Mouse (Mus musculus) limb, embryonic 11.5 days (tissue): ENCODE data around the gene Dkk3. TPM values are rescaled to one million over a fixed set of nuclear protein-coding genes. Genes with fewer than 3 reads are reported as not detected.
A peak's percentile ranks its signal among the peaks of the same experiment; 100 is the strongest.
"Not testable (repeated sequence)": the region's sequence is repeated elsewhere in the genome, so short reads cannot be mapped to it uniquely, and the experiment has no call there.

Experiments
- ATAC-seq: fragments of 200-750 bp; cut with Nextera tagmentation; 2 replicates; pipeline ENCODE4 v1.8.0; 2017; ENCODE audit warnings: low read depth; ENCODE audit not compliant: insufficient number of reproducible peaks, low FRiP score, low TSS enrichment
- DNase-seq: peaks from one replicate; pipeline ENCODE4 v3.0.0-alpha.2; 2015; ENCODE audit warnings: low spot score
- H3K27ac ChIP-seq: fragments of 300-500 bp; sonication (generic); replicated peaks from 2 replicates; pipeline ENCODE4 v1.5.1; 2014; ENCODE audit warnings: low read depth, mild to moderate bottlenecking, low read length
- H3K27me3 ChIP-seq: fragments of 300-500 bp; sonication (generic); 2 replicates; pipeline ENCODE4 v1.6.1; 2014; ENCODE audit warnings: mild to moderate bottlenecking, low read length, mixed read lengths; ENCODE audit not compliant: control insufficient read depth, insufficient read depth
- H3K36me3 ChIP-seq: fragments of 300-500 bp; sonication (generic); 2 replicates; pipeline ENCODE4 v1.6.1; 2014; ENCODE audit warnings: mild to moderate bottlenecking, low read length, moderate library complexity, mixed read lengths; ENCODE audit not compliant: control insufficient read depth, insufficient read depth
- H3K4me1 ChIP-seq: fragments of 300-500 bp; sonication (generic); 2 replicates; pipeline ENCODE4 v1.6.1; 2014; ENCODE audit warnings: low read length, mixed read lengths; ENCODE audit not compliant: control insufficient read depth, insufficient read depth
- H3K4me2 ChIP-seq: fragments of 300-500 bp; sonication (generic); 2 replicates; pipeline ENCODE4 v1.6.1; 2014; ENCODE audit warnings: low read depth, mild to moderate bottlenecking, moderate library complexity; ENCODE audit not compliant: severe bottlenecking
- H3K4me3 ChIP-seq: fragments of 300-500 bp; sonication (generic); 2 replicates; pipeline ENCODE4 v1.5.1; 2014; ENCODE audit warnings: low read depth, low read length
- H3K9ac ChIP-seq: fragments of 300-500 bp; sonication (generic); 2 replicates; pipeline ENCODE4 v1.6.1; 2014; ENCODE audit warnings: mild to moderate bottlenecking, low read length
- H3K9me3 ChIP-seq: fragments of 300-500 bp; sonication (generic); 2 replicates; pipeline ENCODE4 v1.6.1; 2016; ENCODE audit warnings: low read length; ENCODE audit not compliant: control insufficient read depth
- WGBS: fragments of 180-500 bp; shearing (Covaris S2); extraction: QIAGEN DNeasy Blood & Tissue Kit; methylation state at CpG from one replicate; pipeline ENCODE4 v1.1.7; 2014; 5-methylcytosine and 5-hydroxymethylcytosine counted together
- polyA plus RNA-seq: library from polyadenylated mRNA; unstranded; fragments of >200 nt; fragmentation: Nextera tagmentation; extraction: Ambion mirVana; gene quantifications from 2 replicates; pipeline ENCODE4 v1.2.1, GENCODE M21; 2014

Dkk3 gene
- polyA plus RNA-seq, 1 experiment from 2014 or later: 8.3 TPM

DNA sequence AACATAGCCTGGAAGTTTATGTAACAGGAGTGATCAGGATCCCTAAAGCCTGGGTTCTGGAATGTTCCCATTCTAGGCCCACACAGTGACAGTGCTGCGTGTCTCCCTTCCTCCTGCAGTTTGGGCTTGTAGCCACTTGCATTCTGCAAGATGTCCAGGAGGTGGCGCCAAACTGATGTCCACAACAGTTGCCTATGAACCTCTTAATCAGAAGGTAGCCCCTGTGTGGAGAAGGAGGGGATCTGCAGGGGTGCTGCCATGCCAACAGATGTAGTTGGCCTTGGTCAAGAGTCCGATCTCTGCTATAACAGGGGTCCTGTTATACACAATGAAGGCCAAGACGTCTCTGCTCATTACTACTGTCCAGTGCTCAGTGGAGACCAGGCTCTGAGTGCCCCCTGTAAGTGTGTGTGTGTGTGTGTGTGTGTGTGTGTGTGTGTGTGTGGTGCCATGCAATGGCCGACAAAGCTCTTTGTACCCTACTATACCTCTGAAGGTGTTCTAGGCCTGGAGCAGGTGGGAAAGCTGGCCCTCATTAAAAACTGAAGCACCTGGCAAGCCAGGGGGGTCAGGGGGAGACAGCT is 24.5 kb upstream of the Dkk3 start:
- Histone ChIP-seq H3K9me3 (no peaks in the 10 kb centered on the region), H3K27ac (no peak overlapping the region), H3K9ac (no peak overlapping the region), H3K4me2 (no peak overlapping the region), H3K27me3 (no peaks in the 10 kb centered on the region), H3K4me3 (no peak overlapping the region), H3K4me1 (peaks cover 6% of the 10 kb centered on the region), H3K36me3 (no peaks in the 10 kb centered on the region)
- DNase-seq (peak; percentile 93), ATAC-seq (no peak)
- WGBS: 35% methylated on average over 5 of the region's 5 CpGs

DNA sequence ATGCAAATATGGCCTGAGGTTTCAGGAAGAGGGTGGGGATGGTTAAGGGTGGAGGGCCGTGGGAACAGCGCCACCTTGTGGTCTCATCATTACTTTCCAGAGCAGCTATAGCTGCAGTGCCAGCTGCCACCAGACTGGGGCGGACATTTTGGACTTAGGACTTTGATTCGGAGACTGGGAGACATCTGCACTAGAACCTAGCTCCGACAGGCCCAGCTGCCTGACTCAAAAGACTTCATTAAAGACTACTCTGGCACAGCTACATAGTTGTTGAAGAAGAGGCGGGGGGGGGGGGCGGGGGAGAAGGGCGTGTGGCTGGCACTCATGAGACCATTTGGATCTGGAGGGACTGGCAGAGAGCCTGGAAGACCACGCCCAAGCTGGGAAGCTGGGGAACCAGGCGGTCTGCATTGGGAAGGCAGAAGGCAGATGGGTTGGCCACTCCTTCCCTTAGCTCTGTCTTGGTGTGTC is 21.4 kb upstream of the Dkk3 start:
- ATAC-seq: peak; percentile 76
- WGBS: 18% methylated on average over 8 of the region's 10 CpGs
- Histone ChIP-seq H3K9ac (no peak overlapping the region), H3K36me3 (no peaks in the 10 kb centered on the region), H3K4me2 (no peak overlapping the region; the same call in 1 of the 2 replicates), H3K4me3 (no peak overlapping the region), H3K4me1 (no peaks in the 10 kb centered on the region), H3K27ac (no peak overlapping the region), H3K9me3 (no peaks in the 10 kb centered on the region), H3K27me3 (no peaks in the 10 kb centered on the region)
- peak; percentile 91 for DNase-seq

DNA sequence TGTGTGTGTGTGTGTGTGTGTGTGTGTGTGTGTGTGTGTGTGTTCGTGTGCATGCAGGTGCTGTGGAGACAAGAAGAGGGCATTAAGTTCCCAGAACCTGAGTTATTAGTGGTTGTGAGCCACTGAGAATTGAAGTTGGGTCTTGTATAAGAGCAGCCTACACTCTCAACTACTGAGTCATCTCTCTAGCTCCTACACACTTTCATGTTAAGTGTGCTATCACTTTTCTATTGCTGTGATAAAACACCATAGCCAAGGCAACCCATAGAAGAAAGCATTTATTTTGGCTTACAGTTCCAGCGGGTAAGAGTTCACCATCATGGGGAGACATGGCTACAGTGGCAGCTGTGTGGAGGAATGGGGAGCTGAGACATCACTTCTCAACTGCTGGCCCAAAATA is 17.8 kb upstream of the Dkk3 start:
- ATAC-seq (no peak), DNase-seq (no peak)
- Histone ChIP-seq H3K4me2 (no peak overlapping the region), H3K36me3 (no peaks in the 10 kb centered on the region), H3K27me3 (no peaks in the 10 kb centered on the region), H3K4me1 (no peaks in the 10 kb centered on the region), H3K27ac (no peak overlapping the region), H3K9ac (no peak overlapping the region), H3K4me3 (no peak overlapping the region), H3K9me3 (no peaks in the 10 kb centered on the region)
- WGBS: 83% methylated on average over 2 of the region's 2 CpGs

DNA sequence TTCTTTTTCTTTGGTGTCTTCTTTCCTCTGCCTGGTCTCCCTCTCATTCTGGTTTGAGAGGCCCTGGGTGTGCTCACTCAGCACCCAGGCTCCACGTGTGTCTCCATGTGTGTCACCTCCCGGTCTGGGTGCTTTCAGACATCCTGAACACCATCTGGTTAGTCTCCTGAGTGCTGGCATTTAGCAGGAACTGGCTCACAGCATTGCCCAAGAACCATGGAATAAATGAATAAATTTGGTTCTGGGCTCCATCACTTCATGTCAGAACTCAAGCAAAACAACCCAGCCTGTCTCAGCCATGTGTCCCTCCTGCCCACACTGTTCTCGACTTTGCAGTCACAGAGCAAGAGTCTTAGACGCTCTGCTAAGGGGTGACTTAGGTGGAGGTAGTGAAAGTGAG is 13.8 kb upstream of the Dkk3 start:
- DNase-seq: no peak
- no peaks in the 10 kb centered on the region for H3K27me3 ChIP-seq
- H3K9me3 ChIP-seq: no peaks in the 10 kb centered on the region
- WGBS: 85% methylated on average over 4 of the region's 4 CpGs
- no peak overlapping the region for H3K27ac ChIP-seq
- H3K9ac ChIP-seq: no peak overlapping the region
- no peak overlapping the region for H3K4me2 ChIP-seq
- ATAC-seq: no peak
- H3K4me1 ChIP-seq: 0 out of 2 replicates have a peak, but pooled peaks cover 5% of the 10 kb centered on the region
- no peaks in the 10 kb centered on the region for H3K36me3 ChIP-seq
- no peak overlapping the region for H3K4me3 ChIP-seq

GRCm38 (mm10) chr7:112169955-112170692 is 11.3 kb upstream of the Dkk3 start:
- Histone ChIP-seq H3K9me3 (no peaks in the 10 kb centered on the region), H3K9ac (no peak overlapping the region), H3K4me2 (no peak overlapping the region), H3K36me3 (no peaks in the 10 kb centered on the region), H3K4me3 (no peak overlapping the region), H3K27me3 (no peaks in the 10 kb centered on the region), H3K27ac (no peak overlapping the region), H3K4me1 (0 out of 2 replicates have a peak, but pooled peaks cover 5% of the 10 kb centered on the region)
- DNase-seq: no peak
- no peak for ATAC-seq
- WGBS: 20% methylated on average over 10 of the region's 10 CpGs

GRCm38 (mm10) chr7:112165593-112165992 is 6.7 kb upstream of the Dkk3 start:
- no peak overlapping the region for H3K27ac ChIP-seq
- no peaks in the 10 kb centered on the region for H3K36me3 ChIP-seq
- 75% methylated on average over 4 of the region's 4 CpGs for WGBS
- 0 out of 2 replicates have a peak, but pooled peaks cover 5% of the 10 kb centered on the region for H3K4me1 ChIP-seq
- H3K9me3 ChIP-seq: no peaks in the 10 kb centered on the region
- H3K4me3 ChIP-seq: no peak overlapping the region
- ATAC-seq (no peak), DNase-seq (no peak)
- H3K27me3 ChIP-seq: no peaks in the 10 kb centered on the region
- no peak overlapping the region for H3K4me2 ChIP-seq
- no peak overlapping the region for H3K9ac ChIP-seq

GRCm38 (mm10) chr7:112165032-112165431 is 6.2 kb upstream of the Dkk3 start:
- H3K4me2 ChIP-seq, H3K4me1 ChIP-seq, DNase-seq, H3K9ac ChIP-seq, H3K4me3 ChIP-seq, H3K27ac ChIP-seq, ATAC-seq, H3K9me3 ChIP-seq, H3K27me3 ChIP-seq, H3K36me3 ChIP-seq: not testable (repeated sequence)
- 92% methylated on average over 4 of the region's 4 CpGs for WGBS

- no peak for ATAC-seq
- no peak overlapping the region for H3K4me2 ChIP-seq
These were observed 5.6 kb upstream of the Dkk3 start for GRCm38 (mm10) chr7:112164430-112164829.

More at GRCm38 (mm10) chr7:112164430-112164829, 5.6 kb upstream of the Dkk3 start:
- no peak for DNase-seq
- H3K4me3 ChIP-seq: no peak overlapping the region
- WGBS: 90% methylated on average over 3 of the region's 3 CpGs
- H3K9ac ChIP-seq: no peak overlapping the region
- no peaks in the 10 kb centered on the region for H3K9me3 ChIP-seq
- H3K27me3 ChIP-seq: no peaks in the 10 kb centered on the region
- no peak overlapping the region for H3K27ac ChIP-seq
- no peaks in the 10 kb centered on the region for H3K4me1 ChIP-seq
- no peaks in the 10 kb centered on the region for H3K36me3 ChIP-seq
